Mouse (Mus musculus) stomach, postnatal 0 days (tissue): ENCODE measurements at regions not wholly inside any gene's neighbourhood (a gene's known extent, or its start where the extent isn't known, plus 50 kb on each side); places are given as distances from the start of the nearest gene placed in this dataset.

Experiments
- ATAC-seq: fragments of 200-750 bp; cut with Nextera tagmentation; 2 replicates; pipeline ENCODE4 v1.8.0; 2017; ENCODE audit not compliant: low FRiP score, low TSS enrichment
- DNase-seq: peaks from one replicate; pipeline ENCODE4 v3.0.0-alpha.2; 2016; ENCODE audit warnings: low spot score
- H3K27ac ChIP-seq: fragments of 300-500 bp; sonication (generic); replicated peaks from 2 replicates; pipeline ENCODE4 v1.5.1; 2014; ENCODE audit warnings: mild to moderate bottlenecking, control low read depth
- H3K27me3 ChIP-seq: fragments of 300-500 bp; sonication (generic); 2 replicates; pipeline ENCODE4 v1.6.1; 2014; ENCODE audit warnings: low read length; ENCODE audit not compliant: control insufficient read depth, insufficient read depth
- H3K36me3 ChIP-seq: fragments of 300-500 bp; sonication (generic); 2 replicates; pipeline ENCODE4 v1.6.1; 2014; ENCODE audit warnings: low read length, mixed read lengths; ENCODE audit not compliant: control insufficient read depth, insufficient read depth
- H3K4me1 ChIP-seq: fragments of 300-500 bp; sonication (generic); replicated peaks from 2 replicates; pipeline ENCODE4 v1.6.1; 2014; ENCODE audit warnings: antibody characterized with exemption; ENCODE audit not compliant: control insufficient read depth, insufficient read depth
- H3K4me2 ChIP-seq: fragments of 300-500 bp; sonication (generic); replicated peaks from 2 replicates; pipeline ENCODE4 v1.6.1; 2014; ENCODE audit warnings: low read depth, mild to moderate bottlenecking, control low read depth, moderate library complexity
- H3K4me3 ChIP-seq: fragments of 300-500 bp; sonication (generic); 2 replicates; pipeline ENCODE4 v1.5.1; 2014; ENCODE audit warnings: low read depth, low read length, control low read depth
- H3K9ac ChIP-seq: fragments of 300-500 bp; sonication (generic); 2 replicates; pipeline ENCODE4 v1.6.1; 2014; ENCODE audit warnings: mild to moderate bottlenecking, low read length, control low read depth, mixed read lengths
- H3K9me3 ChIP-seq: fragments of 300-500 bp; sonication (generic); 2 replicates; pipeline ENCODE4 v1.6.1; 2016; ENCODE audit warnings: low read length; ENCODE audit not compliant: control insufficient read depth
- CTCF ChIP-seq: IDR thresholded peaks from 2 replicates; pipeline ENCODE4 v1.5.1; 2016; ENCODE audit warnings: antibody characterized with exemption, low read depth, mild to moderate bottlenecking, moderate library complexity
- EP300 ChIP-seq: optimal IDR thresholded peaks from 2 replicates; pipeline ENCODE3; 2016; ENCODE audit warnings: antibody characterized with exemption
- WGBS: fragments of 180-500 bp; shearing (Covaris S2); extraction: QIAGEN DNeasy Blood & Tissue Kit; methylation state at CpG from one replicate; pipeline ENCODE4 v1.1.7; 2014; 5-methylcytosine and 5-hydroxymethylcytosine counted together

DNA sequence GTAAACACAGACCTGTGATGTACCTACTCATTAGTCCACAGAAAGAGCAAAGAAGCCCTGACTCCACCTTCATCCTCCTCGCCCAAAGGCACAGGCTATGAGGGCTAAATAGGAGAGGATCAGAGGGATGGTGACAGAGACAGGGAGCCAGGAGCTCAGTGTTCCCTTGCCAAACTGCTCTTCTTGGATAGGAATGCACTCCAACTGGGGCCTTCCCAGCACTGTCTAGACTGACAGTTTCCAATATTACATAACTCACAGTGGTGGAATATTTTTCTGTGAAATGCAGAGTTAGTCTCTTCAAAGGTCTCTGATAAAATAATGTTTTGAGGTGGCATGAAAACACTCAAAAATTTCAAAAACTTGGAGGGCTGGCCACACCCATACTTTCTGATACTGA is 53.5 kb upstream of the Irs2 start:
- Histone ChIP-seq H3K4me2 (no peak overlapping the region), H3K27ac (no peak overlapping the region), H3K9ac (no peak overlapping the region), H3K9me3 (no peaks in the 10 kb centered on the region), H3K36me3 (no peaks in the 10 kb centered on the region), H3K27me3 (no peaks in the 10 kb centered on the region), H3K4me1 (peaks cover 3% of the 10 kb centered on the region; the same call in 1 of the 2 replicates), H3K4me3 (no peak overlapping the region)
- TF ChIP-seq CTCF = no peak
- no peak for TF ChIP-seq EP300
- 59% methylated on average over 1 of the region's 1 CpGs for WGBS
- no peak for DNase-seq
- ATAC-seq = no peak

DNA sequence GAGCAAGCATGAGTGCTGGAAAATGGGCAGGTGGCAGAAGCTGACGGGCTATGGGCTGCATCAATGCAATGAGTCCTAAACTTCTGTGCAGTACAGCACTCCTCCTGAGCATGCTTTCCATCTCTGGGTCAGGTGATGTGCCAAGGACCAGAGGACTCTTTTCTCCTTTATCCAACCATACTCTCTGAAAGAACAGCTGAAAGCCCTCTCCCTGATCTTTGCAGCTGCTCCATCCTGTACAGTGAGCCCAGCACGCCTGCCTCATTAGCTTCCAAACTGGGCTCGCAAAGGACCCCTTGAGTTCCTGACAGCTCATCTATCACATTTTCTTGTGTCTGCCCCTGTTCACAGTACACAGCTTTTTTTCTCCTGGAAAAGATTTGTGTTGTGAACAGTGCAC is 52.3 kb upstream of the Irs2 start:
- ATAC-seq (no peak), DNase-seq (no peak)
- Histone ChIP-seq H3K27me3 (no peaks in the 10 kb centered on the region), H3K9me3 (no peaks in the 10 kb centered on the region), H3K9ac (no peak overlapping the region), H3K4me1 (peaks cover 3% of the 10 kb centered on the region; the same call in 1 of the 2 replicates), H3K4me2 (no peak overlapping the region), H3K4me3 (no peak overlapping the region), H3K27ac (no peak overlapping the region), H3K36me3 (no peaks in the 10 kb centered on the region)
- no peak for TF ChIP-seq CTCF
- no peak for TF ChIP-seq EP300
- WGBS = 66% methylated on average over 3 of the region's 3 CpGs

DNA sequence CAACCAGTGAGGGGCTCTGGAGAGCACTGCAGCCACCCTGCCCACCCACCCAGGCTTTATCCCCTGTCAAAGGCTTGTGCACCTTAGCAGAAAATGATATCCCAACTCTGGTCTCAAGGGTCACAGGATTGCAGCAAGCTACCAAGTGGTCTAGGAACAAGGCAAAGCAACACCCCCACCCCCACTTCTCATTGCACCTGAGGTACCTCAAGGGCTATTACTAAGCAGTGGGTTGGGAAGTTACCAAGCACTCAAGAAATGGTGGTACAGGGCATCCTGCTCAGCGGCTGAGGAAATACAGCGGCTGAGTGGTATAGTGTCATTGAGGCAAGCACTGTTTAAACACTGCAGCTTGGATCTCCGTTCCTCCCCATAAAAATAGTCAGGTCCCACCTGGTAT is 50.1 kb upstream of the Irs2 start:
- no peaks in the 10 kb centered on the region for H3K27me3 ChIP-seq
- H3K4me2 ChIP-seq = no peak overlapping the region
- no peaks in the 10 kb centered on the region for H3K9me3 ChIP-seq
- H3K4me1 ChIP-seq = peaks cover 3% of the 10 kb centered on the region; the same call in 1 of the 2 replicates
- H3K4me3 ChIP-seq = no peak overlapping the region
- WGBS = 90% methylated on average over 3 of the region's 3 CpGs
- no peak overlapping the region for H3K27ac ChIP-seq
- H3K9ac ChIP-seq = no peak overlapping the region
- ATAC-seq (no peak), DNase-seq (no peak)
- H3K36me3 ChIP-seq = no peaks in the 10 kb centered on the region
- no peak for TF ChIP-seq CTCF
- TF ChIP-seq EP300 = no peak
